Mouse (Mus musculus) ES-E14 (cell line): ENCODE data around the gene Slc30a6.

Experiments
- CHD2 ChIP-seq: IDR thresholded peaks from 2 replicates; pipeline ENCODE4 v1.6.1; 2014; ENCODE audit warnings: mild to moderate bottlenecking, low read depth, low read length, inconsistent platforms
- HCFC1 ChIP-seq: IDR thresholded peaks from 2 replicates; pipeline ENCODE4 v1.6.1; 2012; ENCODE audit warnings: low read length, inconsistent platforms, borderline replicate concordance; ENCODE audit not compliant: insufficient read depth
- ZC3H11A ChIP-seq: IDR thresholded peaks from 2 replicates; pipeline ENCODE4 v1.6.1; 2012; ENCODE audit warnings: low read depth, mild to moderate bottlenecking, inconsistent platforms, low read length, borderline replicate concordance
- ZNF384 ChIP-seq: IDR thresholded peaks from 2 replicates; pipeline ENCODE4 v1.6.1; 2012; ENCODE audit warnings: low read depth, low read length, inconsistent platforms

- no peak for TF ChIP-seq ZC3H11A
- TF ChIP-seq CHD2 = no peak
- no peak for TF ChIP-seq HCFC1
- TF ChIP-seq ZNF384 = no peak
These were observed 42.4 kb downstream of the Slc30a6 start for GRCm38 (mm10) chr17:74437762-74438161.
